Mouse (Mus musculus): ENCODE data around the gene Uba52. TPM values are rescaled to one million over a fixed set of nuclear protein-coding genes. Genes with fewer than 3 reads are reported as not detected.

Uba52 gene
- polyA plus RNA-seq, 1 experiment: 901 TPM

DNA sequence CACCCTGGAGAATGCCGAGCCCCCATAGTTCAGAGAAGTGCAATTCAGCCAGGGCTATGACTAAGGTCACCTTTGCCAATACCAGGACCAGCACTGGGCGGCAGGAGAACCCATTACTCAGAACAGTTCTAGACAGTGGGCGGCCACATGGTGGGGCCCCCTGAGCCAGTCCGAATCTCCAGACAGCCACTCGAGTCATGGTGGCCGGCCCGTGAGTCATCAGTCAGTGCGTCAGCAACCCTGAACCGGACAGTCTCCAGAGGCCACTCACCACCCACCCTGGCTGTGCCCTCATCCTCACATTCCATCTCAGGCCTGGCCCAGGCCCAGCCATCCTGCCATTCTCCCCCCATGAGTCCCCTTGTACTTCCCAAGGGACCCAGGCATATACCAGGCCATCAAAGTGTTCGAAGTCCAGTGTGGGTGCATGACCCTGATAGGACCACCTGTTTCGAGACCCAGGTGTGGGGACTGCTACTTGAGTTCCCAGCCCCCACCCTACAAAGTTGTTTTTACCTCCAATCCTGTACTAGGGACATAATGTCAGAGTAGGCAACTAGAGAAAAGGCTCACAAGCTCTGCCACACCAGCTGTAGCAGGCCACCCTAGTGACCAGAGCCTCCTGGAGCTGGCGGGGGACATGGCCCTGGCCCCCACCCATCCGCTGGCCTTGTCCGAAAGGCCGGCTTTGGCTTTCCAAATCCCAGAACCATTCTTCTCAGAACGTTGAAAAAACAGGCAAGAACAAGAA, 48.7 kb downstream of the Uba52 start:
- no peak for DNase-seq (ENCODE audit: extremely low spot score in 1 of 2, low spot score in 1 of 2)

DNA sequence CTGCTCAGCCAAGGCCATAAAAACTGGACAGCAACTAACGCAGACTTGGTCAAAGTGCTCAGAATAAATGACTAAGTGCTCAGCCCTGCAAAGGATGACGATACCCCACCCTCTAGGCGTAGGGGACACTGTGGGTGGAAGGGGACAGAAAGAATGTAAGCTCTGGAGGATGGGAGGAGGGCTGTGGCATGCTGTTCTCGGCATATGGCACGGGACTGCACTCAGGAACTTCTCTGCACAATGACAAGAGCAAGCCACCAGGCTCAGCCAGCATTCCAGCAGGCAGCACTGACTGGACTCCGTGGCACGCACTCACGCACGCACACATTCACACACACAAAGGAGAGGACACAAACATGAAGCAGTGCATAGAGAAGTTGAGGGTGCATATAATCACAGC, 50.0 kb downstream of the Uba52 start:
- no peak for DNase-seq (ENCODE audit: extremely low spot score in 1 of 2, low spot score in 1 of 2)

DNA sequence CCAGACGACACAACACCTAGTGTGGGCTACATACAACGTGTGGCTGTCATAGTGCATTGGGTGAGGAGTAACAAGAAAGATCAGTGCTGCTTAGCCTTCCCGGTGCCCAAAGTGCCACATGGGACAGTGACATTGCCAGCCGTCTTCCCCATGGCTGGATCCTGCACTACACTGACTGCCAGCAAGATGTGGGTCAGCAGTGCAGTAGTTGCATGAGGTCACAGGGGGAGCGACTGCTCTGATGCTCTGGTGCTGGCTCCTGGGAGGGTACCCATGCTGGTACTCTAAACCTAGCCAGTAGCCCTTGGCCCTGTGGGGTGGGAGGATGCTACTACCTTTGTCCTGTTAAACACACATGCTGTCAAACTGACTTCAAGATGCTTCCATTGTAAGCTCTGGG, 50.4 kb downstream of the Uba52 start:
- DNase-seq (ENCODE audit: extremely low spot score in 1 of 2, low spot score in 1 of 2): no peak

DNA sequence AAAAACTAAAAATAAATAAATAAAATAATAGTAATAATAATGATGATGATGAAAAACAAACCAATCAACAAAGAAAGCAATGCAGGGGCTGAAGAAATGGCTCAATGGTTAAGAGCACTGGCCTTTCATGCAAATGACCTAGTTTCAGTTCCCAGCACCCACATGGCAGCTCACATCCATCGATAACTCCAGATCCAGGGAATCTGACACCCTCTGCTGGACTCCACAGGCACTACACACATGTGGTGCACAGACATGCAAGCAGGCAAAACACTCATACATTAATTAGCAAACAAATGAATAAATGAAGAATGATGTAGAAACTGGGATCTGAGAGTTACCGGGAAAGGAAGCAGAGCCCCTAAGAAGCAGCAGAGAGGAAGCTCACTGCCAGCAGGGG, 51.0 kb downstream of the Uba52 start:
- DNase-seq (ENCODE audit: extremely low spot score in 1 of 2, low spot score in 1 of 2): no peak

DNA sequence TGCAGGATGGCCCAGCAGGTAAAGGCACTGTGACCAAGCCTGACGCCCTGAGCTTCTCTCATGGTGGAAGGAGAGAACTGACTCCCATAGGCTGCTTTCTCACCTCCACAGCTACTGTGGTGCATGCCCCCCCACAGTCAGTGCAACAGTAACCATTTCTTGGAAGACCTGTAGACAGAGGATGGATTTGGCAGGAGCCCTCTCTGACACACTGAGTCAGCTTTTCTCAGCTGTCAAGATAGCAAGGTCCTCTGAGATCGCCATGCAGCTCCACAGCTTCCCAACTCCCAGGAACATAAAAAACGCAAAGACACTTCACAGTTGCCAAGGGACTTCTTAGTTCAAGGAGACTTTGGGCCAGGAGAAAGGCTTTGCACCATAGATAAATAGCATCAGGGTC, 52.1 kb downstream of the Uba52 start:
- DNase-seq (ENCODE audit: extremely low spot score in 1 of 2, low spot score in 1 of 2): no peak

Other genes starting within 250 kb of the Uba52 start
- gene Homer3, start 228.0 kb downstream of the Uba52 start, polyA plus RNA-seq (2012; rRNA removed): 18.2 and 18.5 TPM in 2 replicates
- 48.6 and 51.7 TPM in 2 replicates for gene Ddx49, start 208.3 kb downstream of the Uba52 start, polyA plus RNA-seq (2012; rRNA removed)
- gene Cope, start 208.3 kb downstream of the Uba52 start, polyA plus RNA-seq (2012; rRNA removed): 252 and 259 TPM in 2 replicates
- 86.7 and 86.9 TPM in 2 replicates for gene Cers1, start 195.0 kb downstream of the Uba52 start, polyA plus RNA-seq (2012; rRNA removed)
- gene Gdf1, start 181.0 kb downstream of the Uba52 start, polyA plus RNA-seq (2012; rRNA removed): 34.8 and 63.7 TPM in 2 replicates
- gene Upf1, start 157.5 kb downstream of the Uba52 start, polyA plus RNA-seq (2012; rRNA removed): 29.5 and 30.8 TPM in 2 replicates
- gene Comp, start 137.2 kb downstream of the Uba52 start, polyA plus RNA-seq (2012; rRNA removed): 0.19 and 0.26 TPM in 2 replicates
- 103 and 110 TPM in 2 replicates for gene Crtc1, start 71.2 kb downstream of the Uba52 start, polyA plus RNA-seq (2012; rRNA removed)
- gene Klhl26, start 33.8 kb downstream of the Uba52 start, polyA plus RNA-seq (2012; rRNA removed): 59.4 and 59.6 TPM in 2 replicates
- gene Tmem59l, start 23.4 kb downstream of the Uba52 start, polyA plus RNA-seq (2012; rRNA removed): 263 and 277 TPM in 2 replicates
- gene Crlf1, start 17.6 kb downstream of the Uba52 start, polyA plus RNA-seq (2012; rRNA removed): 1.8 and 3.4 TPM in 2 replicates
- gene Rex1bd, start 4.0 kb downstream of the Uba52 start, polyA plus RNA-seq (2012; rRNA removed): 197 and 210 TPM in 2 replicates
- 560 and 609 TPM in 2 replicates for gene Fkbp8, start 16.9 kb upstream of the Uba52 start, polyA plus RNA-seq (2012; rRNA removed)
- 60.6 and 61.4 TPM in 2 replicates for gene Kxd1, start 17.2 kb upstream of the Uba52 start, polyA plus RNA-seq (2012; rRNA removed)
- gene Ell, start 28.7 kb upstream of the Uba52 start, polyA plus RNA-seq (2012; rRNA removed): 25.1 and 25.6 TPM in 2 replicates
- gene Isyna1, start 83.6 kb upstream of the Uba52 start, polyA plus RNA-seq (2012; rRNA removed): 69.0 and 81.9 TPM in 2 replicates
- gene Ssbp4, start 98.1 kb upstream of the Uba52 start, polyA plus RNA-seq (2012; rRNA removed): 266 and 276 TPM in 2 replicates
- 0.78 and 0.86 TPM in 2 replicates for gene Lrrc25, start 105.4 kb upstream of the Uba52 start, polyA plus RNA-seq (2012; rRNA removed)
- gene Gdf15, start 121.7 kb upstream of the Uba52 start, polyA plus RNA-seq (2012; rRNA removed): 0.15 and 0.20 TPM in 2 replicates
- gene Pgpep1, start 149.6 kb upstream of the Uba52 start, polyA plus RNA-seq (2012; rRNA removed): 17.2 and 25.8 TPM in 2 replicates
- 113 and 128 TPM in 2 replicates for gene Lsm4, start 162.4 kb upstream of the Uba52 start, polyA plus RNA-seq (2012; rRNA removed)
- 226 and 228 TPM in 2 replicates for gene Jund, start 188.1 kb upstream of the Uba52 start, polyA plus RNA-seq (2012; rRNA removed)
- 0.32 and 0.40 TPM in 2 replicates for gene Iqcn, start 192.7 kb upstream of the Uba52 start, polyA plus RNA-seq (2012; rRNA removed)
- gene Gm3336, start 207.7 kb upstream of the Uba52 start, polyA plus RNA-seq (2012; rRNA removed): 0.12 TPM in 1 of 2 replicates, not detected in the other
- 4.6 and 5.1 TPM in 2 replicates for gene Pde4c, start 212.9 kb upstream of the Uba52 start, polyA plus RNA-seq (2012; rRNA removed)
- gene Rab3a, start 243.9 kb upstream of the Uba52 start, polyA plus RNA-seq (2012; rRNA removed): 1,054 and 1,113 TPM in 2 replicates